Mouse (Mus musculus) hindbrain, embryonic 12.5 days (tissue): ENCODE data around the gene Smyd3. TPM values are rescaled to one million over a fixed set of nuclear protein-coding genes. Genes with fewer than 3 reads are reported as not detected.

Experiments
- ATAC-seq: fragments of 200-750 bp; cut with Nextera tagmentation; 2 replicates; pipeline ENCODE4 v1.8.0; 2017; ENCODE audit warnings: moderate TSS enrichment; ENCODE audit not compliant: low FRiP score
- H3K27ac ChIP-seq: fragments of 300-500 bp; sonication (generic); 2 replicates; pipeline ENCODE4 v1.5.1; 2016; ENCODE audit warnings: mild to moderate bottlenecking
- H3K27me3 ChIP-seq: fragments of 300-500 bp; sonication (generic); 2 replicates; pipeline ENCODE4 v1.6.1; 2016; ENCODE audit warnings: mild to moderate bottlenecking
- H3K36me3 ChIP-seq: fragments of 300-500 bp; sonication (generic); 2 replicates; pipeline ENCODE4 v1.6.1; 2016; ENCODE audit warnings: mild to moderate bottlenecking
- H3K4me1 ChIP-seq: fragments of 300-500 bp; sonication (generic); 2 replicates; pipeline ENCODE4 v1.6.1; 2016
- H3K4me2 ChIP-seq: fragments of 300-500 bp; sonication (generic); replicated peaks from 2 replicates; pipeline ENCODE4 v1.6.1; 2016; ENCODE audit warnings: mild to moderate bottlenecking
- H3K4me3 ChIP-seq: fragments of 300-500 bp; sonication (generic); 2 replicates; pipeline ENCODE4 v1.5.1; 2016; ENCODE audit warnings: mild to moderate bottlenecking
- H3K9ac ChIP-seq: fragments of 300-500 bp; sonication (generic); 2 replicates; pipeline ENCODE4 v1.6.1; 2016; ENCODE audit warnings: mild to moderate bottlenecking, moderate library complexity
- H3K9me3 ChIP-seq: fragments of 300-500 bp; sonication (generic); replicated peaks from 2 replicates; pipeline ENCODE4 v1.6.1; 2016; ENCODE audit warnings: mild to moderate bottlenecking
- WGBS: fragments of 180-500 bp; shearing (Covaris S2); methylation state at CpG from one replicate; pipeline ENCODE4 v1.1.7; 2016; 5-methylcytosine and 5-hydroxymethylcytosine counted together
- polyA plus RNA-seq: library from polyadenylated mRNA; unstranded; fragments of >200 nt; fragmentation: Nextera tagmentation; extraction: Ambion mirVana; gene quantifications from 2 replicates; pipeline ENCODE4 v1.2.1, GENCODE M21; 2016

Smyd3 gene
- polyA plus RNA-seq, 1 experiment from 2014 or later: 19.4 TPM

- H3K4me1 ChIP-seq: peaks cover 16% of the 10 kb centered on the region
- no peak overlapping the region for H3K27ac ChIP-seq
- no peak for ATAC-seq
- no peak overlapping the region for H3K4me3 ChIP-seq
- H3K9ac ChIP-seq: no peak overlapping the region
- H3K9me3 ChIP-seq: no peaks in the 10 kb centered on the region
- H3K27me3 ChIP-seq: no peaks in the 10 kb centered on the region
- no peaks in the 10 kb centered on the region for H3K36me3 ChIP-seq
- 61% methylated on average over 17 of the region's 17 CpGs for WGBS
- H3K4me2 ChIP-seq: no peak overlapping the region
Measured at GRCm38 (mm10) chr1:179045856-179046714, 471.8 kb downstream of the Smyd3 start.

GRCm38 (mm10) chr1:179044165-179044564 is 473.7 kb downstream of the Smyd3 start:
- no peak overlapping the region for H3K27ac ChIP-seq
- no peak for ATAC-seq
- no peak overlapping the region for H3K4me3 ChIP-seq
- H3K4me1 ChIP-seq: peaks cover 16% of the 10 kb centered on the region
- 83% methylated on average over 5 of the region's 5 CpGs for WGBS
- no peak overlapping the region for H3K9ac ChIP-seq
- no peak overlapping the region for H3K4me2 ChIP-seq
- no peaks in the 10 kb centered on the region for H3K27me3 ChIP-seq
- H3K9me3 ChIP-seq: no peaks in the 10 kb centered on the region
- no peaks in the 10 kb centered on the region for H3K36me3 ChIP-seq

- Histone ChIP-seq H3K9ac (no peak overlapping the region), H3K36me3 (no peaks in the 10 kb centered on the region), H3K9me3 (no peaks in the 10 kb centered on the region), H3K4me1 (peaks cover 16% of the 10 kb centered on the region), H3K4me2 (no peak overlapping the region), H3K27ac (no peak overlapping the region), H3K4me3 (no peak overlapping the region), H3K27me3 (no peaks in the 10 kb centered on the region)
- ATAC-seq: no peak
- 78% methylated on average over 12 of the region's 12 CpGs for WGBS
Measured at GRCm38 (mm10) chr1:179043644-179044043, 474.2 kb downstream of the Smyd3 start.

- no peak overlapping the region for H3K27ac ChIP-seq
- H3K4me1 ChIP-seq: peaks cover 15% of the 10 kb centered on the region
- H3K4me2 ChIP-seq: no peak overlapping the region
- 81% methylated on average over 8 of the region's 8 CpGs for WGBS
- no peaks in the 10 kb centered on the region for H3K9me3 ChIP-seq
- H3K9ac ChIP-seq: no peak overlapping the region
- H3K4me3 ChIP-seq: no peak overlapping the region
- H3K27me3 ChIP-seq: no peaks in the 10 kb centered on the region
- no peaks in the 10 kb centered on the region for H3K36me3 ChIP-seq
- no peak for ATAC-seq
Measured at GRCm38 (mm10) chr1:179041905-179042337, 475.9 kb downstream of the Smyd3 start.

GRCm38 (mm10) chr1:179041231-179041904 is 476.5 kb downstream of the Smyd3 start:
- H3K4me1 ChIP-seq: peaks cover 10% of the 10 kb centered on the region
- 85% methylated on average over 14 of the region's 14 CpGs for WGBS
- H3K9ac ChIP-seq: no peak overlapping the region
- H3K9me3 ChIP-seq: no peaks in the 10 kb centered on the region
- ATAC-seq: no peak
- H3K4me2 ChIP-seq: no peak overlapping the region
- H3K36me3 ChIP-seq: no peaks in the 10 kb centered on the region
- H3K27ac ChIP-seq: no peak overlapping the region
- H3K4me3 ChIP-seq: no peak overlapping the region
- H3K27me3 ChIP-seq: no peaks in the 10 kb centered on the region

GRCm38 (mm10) chr1:179038801-179039200 is 479.0 kb downstream of the Smyd3 start:
- no peak overlapping the region for H3K4me2 ChIP-seq
- H3K27ac ChIP-seq: no peak overlapping the region
- ATAC-seq: no peak
- no peaks in the 10 kb centered on the region for H3K27me3 ChIP-seq
- H3K4me1 ChIP-seq: peaks cover 3% of the 10 kb centered on the region; the same call in 1 of the 2 replicates
- H3K9ac ChIP-seq: no peak overlapping the region
- 98% methylated on average over 4 of the region's 4 CpGs for WGBS
- H3K36me3 ChIP-seq: no peaks in the 10 kb centered on the region
- no peaks in the 10 kb centered on the region for H3K9me3 ChIP-seq
- H3K4me3 ChIP-seq: no peak overlapping the region

GRCm38 (mm10) chr1:179032947-179033346 is 484.9 kb downstream of the Smyd3 start:
- no peak overlapping the region for H3K4me2 ChIP-seq
- no peak overlapping the region for H3K9ac ChIP-seq
- H3K9me3 ChIP-seq: no peaks in the 10 kb centered on the region
- ATAC-seq: no peak
- H3K27ac ChIP-seq: no peak overlapping the region
- H3K27me3 ChIP-seq: no peaks in the 10 kb centered on the region; the same call in 1 of the 2 replicates
- no peaks in the 10 kb centered on the region for H3K4me1 ChIP-seq
- H3K4me3 ChIP-seq: no peak overlapping the region
- 96% methylated on average over 2 of the region's 2 CpGs for WGBS
- no peaks in the 10 kb centered on the region for H3K36me3 ChIP-seq

- no peak overlapping the region for H3K4me2 ChIP-seq
- H3K27ac ChIP-seq: no peak overlapping the region
- 95% methylated on average over 5 of the region's 5 CpGs for WGBS
- H3K4me3 ChIP-seq: no peak overlapping the region
- no peak for ATAC-seq
- H3K36me3 ChIP-seq: no peaks in the 10 kb centered on the region
- no peaks in the 10 kb centered on the region for H3K9me3 ChIP-seq
- H3K9ac ChIP-seq: no peak overlapping the region
- no peaks in the 10 kb centered on the region; the same call in 1 of the 2 replicates for H3K27me3 ChIP-seq
- H3K4me1 ChIP-seq: no peaks in the 10 kb centered on the region
Measured at GRCm38 (mm10) chr1:179031581-179031980, 486.3 kb downstream of the Smyd3 start.

GRCm38 (mm10) chr1:179026614-179027013 is 491.2 kb downstream of the Smyd3 start:
- H3K27me3 ChIP-seq: no peaks in the 10 kb centered on the region
- WGBS: 92% methylated on average over 4 of the region's 4 CpGs
- H3K9me3 ChIP-seq: no peaks in the 10 kb centered on the region
- H3K4me1 ChIP-seq: no peaks in the 10 kb centered on the region
- no peak for ATAC-seq
- H3K4me2 ChIP-seq: no peak overlapping the region
- H3K9ac ChIP-seq: no peak overlapping the region
- H3K27ac ChIP-seq: no peak overlapping the region
- H3K4me3 ChIP-seq: no peak overlapping the region
- no peaks in the 10 kb centered on the region for H3K36me3 ChIP-seq

GRCm38 (mm10) chr1:179025169-179025568 is 492.7 kb downstream of the Smyd3 start:
- no peak overlapping the region for H3K9ac ChIP-seq
- H3K4me2 ChIP-seq: no peak overlapping the region
- H3K4me1 ChIP-seq: no peaks in the 10 kb centered on the region
- no peaks in the 10 kb centered on the region for H3K9me3 ChIP-seq
- no peak overlapping the region for H3K27ac ChIP-seq
- 84% methylated on average over 4 of the region's 4 CpGs for WGBS
- no peak overlapping the region for H3K4me3 ChIP-seq
- ATAC-seq: no peak
- no peaks in the 10 kb centered on the region for H3K36me3 ChIP-seq
- no peaks in the 10 kb centered on the region for H3K27me3 ChIP-seq

GRCm38 (mm10) chr1:179023486-179023885 is 494.4 kb downstream of the Smyd3 start:
- no peak overlapping the region for H3K9ac ChIP-seq
- H3K36me3 ChIP-seq: no peaks in the 10 kb centered on the region
- no peaks in the 10 kb centered on the region for H3K4me1 ChIP-seq
- no peak overlapping the region for H3K4me2 ChIP-seq
- no peaks in the 10 kb centered on the region for H3K9me3 ChIP-seq
- H3K27ac ChIP-seq: no peak overlapping the region
- no peak overlapping the region for H3K4me3 ChIP-seq
- ATAC-seq: no peak
- no peaks in the 10 kb centered on the region for H3K27me3 ChIP-seq
- WGBS: 78% methylated on average over 7 of the region's 7 CpGs

- H3K9ac ChIP-seq: no peak overlapping the region
- no peaks in the 10 kb centered on the region for H3K27me3 ChIP-seq
- no peaks in the 10 kb centered on the region for H3K9me3 ChIP-seq
- ATAC-seq: no peak
- no peaks in the 10 kb centered on the region for H3K36me3 ChIP-seq
- H3K4me1 ChIP-seq: no peaks in the 10 kb centered on the region
- H3K4me3 ChIP-seq: no peak overlapping the region
- H3K27ac ChIP-seq: no peak overlapping the region
- WGBS: 96% methylated on average over 10 of the region's 10 CpGs
- no peak overlapping the region for H3K4me2 ChIP-seq
Measured at GRCm38 (mm10) chr1:179017428-179017827, 500.4 kb downstream of the Smyd3 start.
